Mouse (Mus musculus) retina, adult 2 months (tissue): ENCODE measurements at regions not wholly inside any gene's neighbourhood (a gene's known extent, or its start where the extent isn't known, plus 50 kb on each side); places are given as distances from the start of the nearest gene placed in this dataset.

Experiments used
- DNase-seq: peaks from one replicate; pipeline ENCODE4 v3.0.0-alpha.2; 2012; ENCODE audit warnings: low read depth, low spot score

DNA sequence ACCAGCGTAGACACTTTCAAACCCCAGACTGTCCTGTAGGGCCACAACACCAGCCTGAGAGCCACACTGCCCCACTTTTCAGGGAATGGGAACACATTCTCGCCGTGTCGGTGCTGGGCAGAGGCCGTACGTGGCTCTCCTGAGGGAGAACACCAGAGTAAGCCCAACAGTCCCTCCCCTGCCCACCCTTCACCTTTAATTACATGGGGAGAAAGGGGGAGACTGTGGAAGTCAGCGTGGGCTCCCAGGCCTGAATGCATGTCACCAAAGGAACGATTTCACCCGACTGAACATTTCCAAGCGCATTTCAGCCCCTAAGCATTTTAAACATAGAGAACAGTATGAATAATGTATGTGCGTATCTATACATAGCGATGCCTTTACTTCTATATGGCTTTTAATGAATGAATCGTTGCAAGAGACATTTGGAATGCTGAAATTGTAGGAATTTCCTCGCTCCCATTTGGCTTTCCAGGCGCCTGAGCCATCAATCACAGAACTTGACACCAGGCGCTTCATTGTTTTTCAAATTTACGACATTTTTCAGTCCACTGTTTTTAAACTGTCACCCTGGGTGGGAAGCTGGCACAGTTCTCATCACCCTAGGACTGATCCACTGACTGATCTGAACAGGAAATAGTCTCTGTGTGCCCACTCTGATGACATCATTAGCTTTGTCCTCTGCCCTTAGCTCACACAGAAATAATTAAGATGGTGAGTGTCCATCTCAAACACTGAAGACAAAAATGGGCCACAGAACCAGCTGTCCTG lies 152.3 kb downstream of the Atp23 start:
- DNase-seq, result no peak

DNA sequence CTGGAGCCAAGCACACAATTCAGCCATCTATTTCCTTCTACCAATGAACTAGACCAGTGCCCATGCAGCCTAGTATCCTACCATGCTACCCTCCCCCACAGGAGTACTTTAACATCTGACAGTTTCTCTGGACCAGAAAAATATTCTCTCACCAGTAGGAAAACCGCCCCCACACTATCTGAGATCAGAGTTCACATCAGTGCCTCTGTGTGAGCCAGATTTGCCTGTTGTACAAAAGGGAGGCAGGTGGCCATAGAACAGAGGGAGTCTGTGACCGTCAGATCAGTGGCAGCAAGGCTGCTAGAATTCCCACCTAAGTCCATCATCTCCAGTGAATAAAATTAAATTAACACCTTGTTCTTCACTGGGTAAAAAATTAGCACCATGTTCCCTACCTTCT lies 166.5 kb downstream of the Atp23 start:
- DNase-seq, result no peak

DNA sequence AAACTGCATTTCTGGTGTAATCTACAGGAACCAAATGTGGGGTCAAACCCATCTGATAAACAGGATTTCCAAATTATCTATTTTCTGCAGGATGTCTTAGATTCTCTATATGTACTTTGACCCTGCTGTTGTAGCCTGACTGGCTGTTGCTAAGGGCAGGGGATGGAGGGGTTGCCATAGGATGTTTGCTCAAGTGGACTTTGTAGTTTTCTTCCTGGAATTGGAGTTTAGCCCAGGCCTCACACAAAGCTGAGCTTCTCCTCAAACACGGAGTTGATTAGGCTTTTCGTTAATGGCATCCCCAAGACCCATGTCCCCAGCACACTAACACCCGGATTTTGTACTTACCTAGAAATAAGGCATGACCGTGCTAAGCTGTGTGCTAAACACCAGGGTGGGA lies 173.3 kb downstream of the Atp23 start:
- DNase-seq, result no peak

DNA sequence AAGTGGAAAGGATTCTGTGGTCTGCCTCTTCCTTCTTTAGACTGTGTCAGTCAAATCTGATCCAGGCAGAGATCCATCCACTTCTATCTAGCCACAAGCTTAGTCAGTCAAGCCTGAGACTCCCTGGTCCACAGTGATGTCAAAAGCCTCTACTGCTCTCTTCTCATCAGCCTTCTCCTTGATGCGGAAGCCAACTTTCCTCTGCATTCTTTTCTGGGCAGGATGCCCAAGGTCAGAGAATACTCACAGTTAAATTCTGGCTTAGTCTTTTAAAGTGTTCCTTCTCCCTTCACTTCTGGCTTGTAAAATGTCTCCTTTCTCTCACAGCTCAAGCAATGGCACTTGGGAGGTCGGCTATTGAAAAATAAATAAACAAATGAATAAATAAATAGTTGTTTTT lies 183.2 kb downstream of the Atp23 start:
- no peak for DNase-seq

DNA sequence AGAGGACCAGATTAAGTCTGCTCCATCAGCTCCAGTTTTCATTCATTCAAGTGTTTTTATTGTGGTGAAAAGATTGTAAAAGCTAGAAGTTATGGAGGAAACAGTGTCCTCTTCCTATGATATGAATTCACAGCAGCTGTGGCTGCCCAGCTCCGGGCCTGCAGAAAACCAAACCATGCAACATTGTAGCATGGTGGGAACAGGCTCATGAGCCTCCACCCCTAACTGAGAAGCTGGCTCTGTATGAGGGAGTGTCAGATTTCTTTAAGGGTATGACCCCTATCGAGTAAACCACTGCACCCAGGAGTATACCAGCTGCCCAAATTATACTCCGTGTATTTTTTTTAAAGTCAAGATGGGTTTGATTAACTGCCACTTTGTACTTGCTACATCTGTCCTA lies 189.4 kb downstream of the Atp23 start:
- no peak for DNase-seq

DNA sequence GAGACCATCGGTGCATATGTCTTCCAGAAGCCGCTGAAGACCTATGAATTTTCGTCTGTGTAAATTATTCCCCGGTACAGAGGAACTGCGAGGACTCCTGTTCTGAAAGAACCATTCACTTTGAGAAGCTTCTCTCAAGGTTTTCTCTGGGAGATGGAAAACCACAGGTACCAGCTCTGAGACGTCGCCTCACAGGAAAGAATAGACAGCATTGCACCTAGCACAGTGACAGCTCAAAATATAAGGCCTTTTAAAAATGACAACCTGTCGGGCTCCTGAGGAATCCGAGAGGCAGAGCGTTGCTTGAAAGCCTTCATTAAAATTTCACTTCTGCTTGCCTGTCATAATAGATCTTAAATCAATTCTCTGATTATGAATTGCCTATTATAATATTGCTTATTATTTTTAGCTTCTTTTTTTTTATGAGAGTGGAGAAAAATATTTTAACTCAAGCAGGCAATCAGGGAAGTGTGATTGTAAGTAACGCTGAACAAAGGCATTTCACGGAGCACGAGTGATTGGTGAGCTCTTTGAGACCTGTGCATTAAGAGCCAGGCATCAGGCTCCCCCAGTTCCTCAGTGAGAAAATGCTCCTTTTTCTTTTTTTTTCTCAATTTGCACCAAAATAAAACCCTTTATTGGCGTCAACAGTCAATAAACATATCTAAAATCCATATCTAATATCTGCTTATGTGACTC lies 191.8 kb downstream of the Atp23 start:
- no peak for DNase-seq

DNA sequence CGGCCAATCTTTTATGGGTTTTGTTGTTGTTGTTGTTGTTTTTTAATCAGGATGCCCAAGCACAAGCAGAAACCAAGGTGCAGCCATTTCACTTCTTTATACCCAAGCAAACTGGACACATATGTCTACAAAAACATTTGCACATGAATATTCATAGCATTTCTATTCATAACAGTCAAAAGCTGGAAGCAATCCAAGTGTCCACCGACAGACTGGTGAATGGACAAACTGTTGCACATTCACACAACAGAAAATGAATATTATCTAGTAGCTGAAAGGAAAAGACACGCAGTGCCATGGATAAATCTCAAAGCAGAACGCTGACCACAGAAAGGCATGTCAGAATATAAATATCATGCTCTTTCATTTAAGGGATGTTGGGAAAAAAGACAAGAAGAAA lies 192.4 kb downstream of the Atp23 start:
- DNase-seq, result no peak

DNA sequence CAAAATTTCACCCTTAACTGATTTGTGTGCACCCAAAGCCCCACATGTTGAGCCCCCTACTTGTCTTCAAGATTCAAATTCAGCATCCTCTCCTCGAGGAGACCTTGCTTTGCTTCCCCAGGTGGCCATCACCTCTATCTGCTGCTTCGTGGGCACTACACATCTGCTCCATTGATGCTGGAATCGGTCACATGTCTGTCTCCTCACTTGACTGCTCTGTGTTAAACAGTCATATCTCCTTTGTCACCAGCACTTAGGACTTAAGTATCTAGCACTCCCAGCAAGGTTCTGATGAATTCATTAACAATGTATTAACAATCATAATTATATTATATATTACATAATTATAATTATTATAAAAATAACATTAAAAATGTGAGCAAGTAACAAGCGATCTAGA lies 192.9 kb downstream of the Atp23 start:
- DNase-seq, result no peak

DNA sequence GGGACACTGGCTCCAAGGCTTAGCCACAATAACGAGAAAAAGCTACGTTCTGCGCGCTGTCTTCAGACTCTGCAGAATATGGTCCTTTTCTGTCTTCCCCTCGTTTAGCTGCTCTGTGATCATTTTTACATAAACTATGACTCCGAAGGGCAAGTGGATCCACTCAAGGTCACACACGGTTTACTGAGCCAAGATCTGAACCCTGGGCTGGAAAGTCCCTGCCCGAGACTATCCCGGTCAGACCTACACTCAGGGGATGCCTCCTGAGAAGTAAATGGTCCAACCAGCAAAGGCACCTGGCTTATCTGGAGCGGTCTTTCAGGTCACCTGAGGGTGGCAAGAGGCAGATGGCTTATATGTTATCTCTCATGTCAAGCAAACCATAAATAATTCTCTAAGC lies 204.1 kb downstream of the Atp23 start:
- no peak for DNase-seq

DNA sequence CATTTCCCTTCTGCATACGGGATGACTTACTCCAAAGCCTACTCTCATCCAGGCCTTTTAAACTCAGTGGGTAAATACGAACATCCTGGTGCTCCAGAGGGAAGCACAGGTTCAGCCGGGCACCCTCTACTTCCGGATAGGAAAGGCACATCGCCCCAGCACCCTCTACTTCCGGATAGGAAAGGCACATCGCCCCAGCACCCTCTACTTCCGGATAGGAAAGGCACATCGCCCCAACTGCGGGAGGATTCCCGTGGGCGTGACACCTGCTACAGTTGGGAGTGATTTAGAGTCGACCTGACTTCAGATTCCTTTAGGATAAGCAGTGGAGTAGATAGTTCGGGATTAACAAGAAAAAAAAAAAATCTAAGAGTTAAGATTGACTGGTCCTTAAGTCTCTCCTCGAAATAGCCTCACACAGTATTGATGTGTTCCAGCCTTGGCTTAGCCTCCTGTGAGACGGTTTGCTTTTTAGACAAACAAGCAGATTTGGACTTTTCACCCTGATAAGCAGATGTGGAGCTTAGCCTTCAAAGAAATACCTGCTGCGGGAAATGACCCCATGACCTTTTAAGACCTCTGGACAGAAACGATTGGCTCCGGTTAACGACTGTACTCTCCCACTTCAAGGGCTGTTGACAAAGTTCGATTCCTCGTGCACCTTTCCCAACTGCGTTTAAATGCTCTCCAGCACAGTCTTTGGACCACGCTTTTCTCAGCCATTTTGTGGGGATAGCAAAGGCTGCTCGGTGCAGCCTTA lies 210.1 kb downstream of the Atp23 start:
- no peak for DNase-seq

DNA sequence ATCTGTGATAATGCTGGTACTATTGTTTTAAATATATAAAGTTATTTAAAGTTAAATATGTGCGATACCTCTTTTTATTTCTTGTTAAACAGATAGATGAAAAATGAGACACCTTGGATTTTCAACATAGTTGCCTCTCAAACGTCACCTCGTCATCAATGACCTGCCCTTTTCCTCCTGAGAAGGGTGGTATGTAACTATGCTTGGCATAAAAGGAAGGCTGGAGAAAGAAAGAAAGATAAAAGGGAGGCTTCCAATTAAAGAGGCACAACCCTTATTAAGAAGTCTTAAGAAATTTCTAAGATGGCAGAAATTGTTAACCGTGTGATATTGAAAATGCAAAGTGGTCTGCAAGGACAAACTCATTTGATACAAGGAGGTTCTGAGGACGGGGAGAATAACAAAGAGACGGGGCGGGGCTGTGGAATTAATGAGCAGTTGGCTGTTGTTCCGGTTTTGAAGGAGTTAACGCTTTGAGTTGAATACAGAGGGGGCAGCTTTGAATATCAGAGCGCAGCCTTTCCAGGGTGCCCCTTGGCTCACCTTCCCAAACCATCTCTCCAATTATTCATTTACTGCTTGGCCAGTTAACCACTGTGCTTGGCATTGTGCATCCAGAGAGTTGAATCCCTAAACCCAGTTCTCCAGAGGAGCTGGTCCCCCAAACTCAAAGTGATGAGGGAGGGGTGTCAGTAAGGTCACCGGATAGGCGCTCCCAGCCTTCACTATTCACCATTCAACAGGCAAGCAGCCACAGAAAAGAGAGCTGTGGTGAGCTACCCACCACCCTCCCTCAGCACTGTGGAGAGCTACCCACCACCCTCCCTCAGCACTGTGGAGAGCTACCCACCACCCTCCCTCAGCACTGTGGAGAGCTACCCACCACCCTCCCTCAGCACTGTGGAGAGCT lies 220.6 kb downstream of the Atp23 start:
- no peak for DNase-seq

DNA sequence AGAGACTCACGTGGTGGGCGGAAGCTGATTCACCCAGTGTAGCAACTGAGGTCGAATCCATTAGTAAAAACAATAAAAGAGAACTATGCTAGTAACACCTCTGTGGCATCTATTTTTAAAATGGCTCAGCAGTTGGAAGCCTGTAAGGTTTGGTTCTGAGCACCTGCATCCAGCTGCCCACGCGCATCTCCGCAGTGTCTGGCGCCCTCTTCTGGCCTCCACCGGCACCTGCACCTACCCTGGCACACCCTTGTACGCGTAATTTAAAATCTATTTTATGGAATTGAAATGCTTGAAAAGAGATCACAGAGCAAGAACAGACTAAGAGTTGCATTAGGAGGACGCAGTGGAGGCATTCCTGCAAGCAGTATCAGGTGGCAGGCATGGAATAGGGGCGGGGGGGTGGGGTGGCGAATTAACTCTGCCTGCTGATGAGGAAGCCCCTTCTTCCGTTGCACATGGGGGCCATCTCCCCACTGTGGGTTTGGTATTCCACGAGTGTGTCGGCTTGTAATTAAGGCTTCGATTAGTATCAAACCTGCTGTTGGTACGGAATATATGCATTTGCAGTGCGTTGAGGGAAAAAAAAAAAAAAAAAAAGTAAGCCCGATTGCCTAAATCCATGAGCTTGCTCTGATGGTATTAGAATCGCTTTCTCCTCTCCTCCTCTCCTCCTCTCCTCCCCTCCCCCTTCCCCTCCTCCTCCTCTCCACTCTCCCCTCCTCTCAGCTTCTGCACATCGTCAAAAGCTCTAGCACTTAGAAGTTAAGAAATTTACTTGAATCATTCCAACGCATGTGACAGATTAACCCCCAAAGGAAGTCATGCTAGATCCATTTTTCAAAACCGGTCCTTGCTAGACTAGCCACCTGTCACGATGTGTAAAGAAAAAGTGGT lies 221.7 kb downstream of the Atp23 start:
- DNase-seq, result no peak

DNA sequence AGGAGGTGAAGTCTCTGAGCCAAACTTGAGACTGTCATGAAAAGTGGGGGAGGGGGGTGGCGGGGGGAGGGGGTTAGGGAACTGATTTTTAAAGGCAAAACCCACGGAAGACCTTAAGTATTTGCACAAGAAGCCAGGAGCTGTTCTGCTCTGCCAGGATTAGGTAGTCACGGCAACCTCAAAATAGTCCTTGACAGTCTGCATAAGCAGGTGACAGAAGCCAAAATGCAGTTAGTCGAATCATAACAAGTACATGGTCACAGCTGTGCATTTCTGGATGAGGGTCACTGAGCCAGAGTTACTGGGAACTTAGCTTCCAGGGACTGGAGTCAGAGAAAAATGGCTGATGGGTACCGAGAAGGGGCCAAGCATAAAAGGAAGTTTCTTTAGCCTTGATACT lies 227.7 kb downstream of the Atp23 start:
- DNase-seq, result no peak

DNA sequence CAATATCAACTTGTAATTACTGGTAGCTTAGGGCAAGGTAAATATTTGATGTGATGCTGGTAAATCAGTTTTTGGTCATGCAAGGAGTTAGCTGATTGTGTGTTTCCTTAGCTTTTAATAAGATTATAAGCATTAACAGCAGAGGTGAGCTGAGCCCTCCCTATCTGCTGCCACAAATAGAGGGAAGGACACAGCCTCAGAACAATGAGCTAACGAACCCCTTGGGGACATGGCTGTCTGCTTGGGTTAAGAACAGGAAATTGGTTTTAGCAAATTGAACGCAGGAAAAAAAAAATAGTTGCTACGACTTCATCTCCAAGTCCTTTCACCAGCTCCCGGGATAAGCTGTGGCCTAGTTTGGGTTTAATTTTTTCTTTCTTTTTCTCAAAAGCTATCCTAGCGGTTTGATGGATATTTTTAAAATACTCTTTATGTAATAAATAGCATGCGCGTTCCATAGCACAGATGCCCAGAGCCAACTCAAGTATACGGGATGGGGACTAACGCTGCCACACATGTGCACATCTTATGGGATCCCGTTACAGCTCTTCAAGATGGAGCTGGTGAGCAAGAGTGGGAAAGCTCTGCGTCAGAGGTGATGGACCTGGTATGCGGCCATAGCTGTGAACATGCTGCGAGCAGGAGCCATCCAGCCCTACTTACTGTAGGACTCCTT lies 236.6 kb downstream of the Atp23 start:
- DNase-seq, result no peak

DNA sequence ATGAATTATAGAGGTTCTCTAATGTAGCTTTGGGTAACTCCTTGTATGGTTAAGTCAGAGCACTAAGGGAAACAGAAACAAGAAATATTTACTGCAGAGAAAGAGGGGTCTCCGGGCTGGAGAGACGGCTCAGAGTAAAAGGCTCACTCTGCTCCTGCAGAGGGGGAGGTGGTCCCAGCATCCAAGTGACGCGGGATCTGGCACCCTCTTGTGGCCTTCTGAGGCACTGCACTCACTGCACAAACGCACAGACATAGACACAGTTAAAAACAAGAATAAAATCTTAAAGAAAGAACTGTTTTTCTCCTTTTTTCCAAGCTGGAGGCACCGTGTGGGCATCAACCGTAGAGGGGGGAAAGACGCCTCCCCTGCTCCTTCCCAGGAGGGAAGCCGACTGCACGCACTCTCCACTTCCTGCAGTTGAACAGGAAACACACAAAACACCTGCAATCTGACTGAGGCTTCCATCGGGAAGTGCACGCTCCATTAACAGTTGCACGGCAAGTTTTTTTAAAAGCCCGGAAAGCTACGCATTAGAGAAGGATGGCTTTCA lies 237.6 kb downstream of the Atp23 start:
- no peak for DNase-seq

DNA sequence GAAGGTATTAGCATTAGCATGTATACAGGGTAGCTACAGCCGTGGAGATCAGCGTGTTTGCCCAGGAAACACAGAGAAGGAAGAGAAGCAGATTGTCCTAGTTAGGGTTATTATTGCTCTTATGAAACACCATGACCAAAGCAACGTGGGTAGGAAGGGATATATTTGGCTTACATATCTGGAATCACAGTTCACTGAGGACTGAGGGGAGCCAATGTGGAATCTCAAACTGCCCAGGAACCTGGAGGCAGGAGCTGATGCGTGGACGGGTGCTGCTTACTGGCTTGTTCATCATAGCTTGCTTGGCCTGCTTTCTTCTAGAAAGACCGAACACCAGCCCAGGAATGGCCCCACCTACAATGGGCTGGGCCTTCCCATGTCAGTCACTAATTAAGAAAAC lies 238.4 kb downstream of the Atp23 start:
- DNase-seq, result no peak

DNA sequence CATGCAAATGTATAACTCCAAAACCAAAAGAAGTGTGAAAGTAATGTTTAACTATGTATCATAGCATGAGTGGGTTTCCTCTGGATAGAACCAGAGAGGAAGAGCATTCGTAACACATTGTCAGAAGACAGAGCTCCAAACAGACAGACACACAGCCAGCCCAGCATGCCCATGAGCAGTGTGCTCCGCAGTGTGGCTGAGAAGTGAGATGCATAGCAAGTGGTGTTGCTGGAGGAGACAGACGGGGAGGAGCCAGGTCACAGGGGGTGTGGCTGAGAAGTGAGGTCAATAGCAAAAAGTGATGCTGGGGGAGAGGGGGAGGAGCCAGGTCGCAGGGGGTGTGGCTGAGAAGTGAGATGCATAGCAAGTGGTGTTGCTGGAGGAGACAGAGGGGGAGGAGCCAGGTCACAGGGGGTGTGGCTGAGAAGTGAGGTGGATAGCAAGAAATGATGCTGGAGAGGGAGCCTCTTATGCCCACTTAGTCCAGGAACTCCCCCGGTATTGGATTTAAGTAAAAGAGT lies 240.0 kb downstream of the Atp23 start:
- DNase-seq, result no peak

DNA sequence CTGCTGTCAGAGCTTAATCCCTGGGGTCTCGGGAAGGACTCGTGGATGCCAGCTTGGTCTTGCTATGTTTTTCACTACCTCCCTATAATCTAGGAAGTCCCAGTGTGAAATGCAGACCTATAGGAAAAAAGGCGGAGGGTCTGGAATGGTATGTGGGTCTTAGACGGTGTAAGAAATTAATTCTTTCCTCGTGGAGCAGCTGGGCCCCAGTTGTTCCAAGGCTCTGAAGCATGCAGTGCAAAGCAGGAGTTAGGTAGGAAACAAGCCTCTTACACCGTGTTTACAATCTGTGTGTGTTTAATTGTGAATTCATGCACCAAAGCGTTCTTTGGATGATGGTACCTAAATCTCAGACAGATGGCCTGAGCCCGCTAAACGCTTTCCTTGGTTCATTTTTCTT lies 241.1 kb downstream of the Atp23 start:
- no peak for DNase-seq

DNA sequence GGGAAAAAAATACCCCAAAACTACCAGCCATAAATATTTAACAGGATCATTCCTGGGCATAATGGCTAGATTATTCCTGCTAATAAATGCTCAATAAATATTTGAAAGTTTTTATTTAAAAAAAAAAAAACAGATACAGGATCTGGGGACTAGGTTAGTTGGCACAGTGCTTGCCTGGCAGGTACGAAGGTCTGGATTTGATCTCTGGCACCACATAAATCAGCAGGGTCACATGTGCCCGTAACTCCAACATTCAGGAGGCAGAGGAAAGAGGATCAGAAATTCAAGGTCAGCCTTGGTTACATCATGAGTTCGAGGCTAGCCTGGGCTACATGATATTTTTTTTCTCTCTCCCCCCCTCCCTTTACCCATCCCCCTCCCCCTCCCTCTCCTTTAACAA lies 248.5 kb downstream of the Atp23 start:
- no peak for DNase-seq

DNA sequence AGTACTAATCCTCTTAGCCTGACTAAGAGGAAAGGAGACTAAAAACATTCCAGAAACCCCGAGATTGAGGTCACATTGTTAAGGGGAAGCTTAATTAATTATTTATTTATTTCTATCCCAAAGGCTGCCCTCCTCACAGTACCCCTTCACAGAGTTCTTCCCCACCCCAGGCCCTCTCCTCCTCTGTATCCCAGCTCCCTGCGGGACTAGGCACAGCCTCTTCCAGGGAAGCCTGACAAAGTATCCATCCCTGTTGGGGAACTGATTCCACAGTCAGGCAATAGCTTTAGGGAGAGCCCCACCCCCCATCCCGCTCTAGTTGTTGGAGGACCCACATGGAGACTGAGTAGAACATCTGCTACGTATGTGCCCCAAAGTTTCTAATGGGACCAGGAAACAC lies 254.6 kb downstream of the Atp23 start:
- no peak for DNase-seq
